Comparison of ENCODE assay signal across 21 mouse cellular contexts in genomic region chr6:143027896-143028295, GRCm38 (mm10).
DNase-seq lines count a peak whose midpoint lies in the region; ATAC-seq lines count a peak whose summit lies in the region.
"Had no signal": no experiment of that assay in that cellular context is flagged by ENCODE, and none has a peak within 500 bp of the region (broad histone marks: within the 10 kb centered on the region; RNA-seq: fewer than 3 reads in every experiment).

No protein-coding gene starts in this region.

- no peak overlapping the region for H3K4me2 ChIP-seq in forebrain, embryonic 11.5 days (ENCODE audit: low read depth, low read length, severe bottlenecking)
- no peak overlapping the region for H3K4me2 ChIP-seq in forebrain, embryonic 13.5 days
- H3K4me2 ChIP-seq in midbrain, embryonic 11.5 days: no peak overlapping the region
- no peak overlapping the region for H3K4me2 ChIP-seq in midbrain, embryonic 14.5 days (ENCODE audit: low read length)
- H3K4me2 ChIP-seq: forebrain, embryonic 15.5 days; heart, embryonic 13.5 days; hindbrain, embryonic 13.5 days had no signal

- H3K9me3 ChIP-seq in forebrain, embryonic 11.5 days (ENCODE audit: control insufficient read depth, low read length): no peaks in the 10 kb centered on the region
- no peaks in the 10 kb centered on the region for H3K9me3 ChIP-seq in forebrain, embryonic 13.5 days (replicated peaks)
- H3K9me3 ChIP-seq in midbrain, embryonic 11.5 days (ENCODE audit: control insufficient read depth, low read length): no peaks in the 10 kb centered on the region
- no peaks in the 10 kb centered on the region for H3K9me3 ChIP-seq in midbrain, embryonic 14.5 days (ENCODE audit: control insufficient read depth, low read length)
- H3K9me3 ChIP-seq: forebrain, embryonic 10.5 days; forebrain, embryonic 15.5 days; heart, embryonic 13.5 days; hindbrain, embryonic 10.5 days; hindbrain, embryonic 13.5 days had no signal

- H3K4me1 ChIP-seq in forebrain, embryonic 11.5 days (replicated peaks; ENCODE audit: control insufficient read depth, insufficient read depth, low read length): no peaks in the 10 kb centered on the region
- no peaks in the 10 kb centered on the region for H3K4me1 ChIP-seq in forebrain, embryonic 13.5 days
- H3K4me1 ChIP-seq in midbrain, embryonic 11.5 days (ENCODE audit: control insufficient read depth, insufficient read depth, low read length): no peaks in the 10 kb centered on the region
- H3K4me1 ChIP-seq in midbrain, embryonic 14.5 days (ENCODE audit: control insufficient read depth, insufficient read depth, low read length): no peaks in the 10 kb centered on the region
- H3K4me1 ChIP-seq: forebrain, embryonic 10.5 days; forebrain, embryonic 15.5 days; hindbrain, embryonic 10.5 days; hindbrain, embryonic 13.5 days had no signal

- 92% methylated on average over 4 of the region's 4 CpGs for WGBS in forebrain, embryonic 11.5 days
- WGBS in forebrain, embryonic 13.5 days: 89% methylated on average over 4 of the region's 4 CpGs
- 85% methylated on average over 4 of the region's 4 CpGs for WGBS in midbrain, embryonic 11.5 days
- WGBS in midbrain, embryonic 14.5 days: 90% methylated on average over 4 of the region's 4 CpGs

- DNase-seq in forebrain, embryonic 11.5 days (ENCODE audit: low spot score): peak; percentile 15
- peak; percentile 1 for DNase-seq in heart, postnatal 4 days
- DNase-seq in heart, adult 18-20 months: no peak
- DNase-seq in midbrain, embryonic 11.5 days (ENCODE audit: low spot score, missing footprints): peak; percentile 61
- DNase-seq in midbrain, embryonic 14.5 days: no peak
- DNase-seq in urinary bladder, adult 2 months (ENCODE audit: low spot score): no peak
- DNase-seq: adrenal gland, adult 8-10 months; adrenal gland, postnatal 25 days; cerebellum, adult 18-20 months; cerebellum, adult 9-10 months; cerebellum, postnatal 14 days; gastrocnemius, postnatal 25 days; heart, postnatal 14 days had no signal

- no peak overlapping the region for H3K9ac ChIP-seq in forebrain, embryonic 11.5 days (ENCODE audit: low read length)
- no peak overlapping the region for H3K9ac ChIP-seq in forebrain, embryonic 13.5 days
- no peak overlapping the region for H3K9ac ChIP-seq in midbrain, embryonic 11.5 days (ENCODE audit: low read length)
- no peak overlapping the region for H3K9ac ChIP-seq in midbrain, embryonic 14.5 days (replicated peaks; ENCODE audit: low read length)
- H3K9ac ChIP-seq: forebrain, embryonic 15.5 days; heart, embryonic 13.5 days; hindbrain, embryonic 13.5 days had no signal

- no peak overlapping the region for H3K27ac ChIP-seq in forebrain, embryonic 11.5 days (ENCODE audit: low read depth, low read length)
- no peak overlapping the region for H3K27ac ChIP-seq in forebrain, embryonic 13.5 days
- H3K27ac ChIP-seq in midbrain, embryonic 11.5 days (ENCODE audit: low read depth, low read length): no peak overlapping the region
- H3K27ac ChIP-seq in midbrain, embryonic 14.5 days (replicated peaks; ENCODE audit: low read depth, low read length): no peak overlapping the region
- H3K27ac ChIP-seq: forebrain, embryonic 10.5 days; forebrain, embryonic 15.5 days; heart, embryonic 13.5 days; hindbrain, embryonic 10.5 days; hindbrain, embryonic 13.5 days had no signal

- H3K4me3 ChIP-seq in forebrain, embryonic 11.5 days (ENCODE audit: low read depth, low read length): no peak overlapping the region
- H3K4me3 ChIP-seq in forebrain, embryonic 13.5 days: no peak overlapping the region
- no peak overlapping the region for H3K4me3 ChIP-seq in midbrain, embryonic 11.5 days (ENCODE audit: low read depth, low read length)
- no peak overlapping the region for H3K4me3 ChIP-seq in midbrain, embryonic 14.5 days (replicated peaks; ENCODE audit: low read depth, low read length)
- H3K4me3 ChIP-seq: forebrain, embryonic 10.5 days; forebrain, embryonic 15.5 days; heart, embryonic 13.5 days; hindbrain, embryonic 10.5 days; hindbrain, embryonic 13.5 days had no signal

- H3K27me3 ChIP-seq in forebrain, embryonic 11.5 days (ENCODE audit: control insufficient read depth, insufficient read depth, low read length): no peaks in the 10 kb centered on the region
- no peaks in the 10 kb centered on the region for H3K27me3 ChIP-seq in forebrain, embryonic 13.5 days
- H3K27me3 ChIP-seq in midbrain, embryonic 11.5 days (ENCODE audit: control insufficient read depth, insufficient read depth, low read length): no peaks in the 10 kb centered on the region
- H3K27me3 ChIP-seq in midbrain, embryonic 14.5 days (ENCODE audit: control insufficient read depth, insufficient read depth, low read length): no peaks in the 10 kb centered on the region
- H3K27me3 ChIP-seq: forebrain, embryonic 15.5 days; heart, embryonic 13.5 days; hindbrain, embryonic 13.5 days had no signal

- no peaks in the 10 kb centered on the region; the same call in 1 of the 2 replicates for H3K36me3 ChIP-seq in forebrain, embryonic 11.5 days (ENCODE audit: control insufficient read depth, insufficient read depth, low read length)
- peaks cover 69% of the 10 kb centered on the region for H3K36me3 ChIP-seq in forebrain, embryonic 13.5 days (ENCODE audit: poor library complexity, severe bottlenecking)
- H3K36me3 ChIP-seq in midbrain, embryonic 11.5 days (ENCODE audit: control insufficient read depth, insufficient read depth, low read length): peaks cover 10% of the 10 kb centered on the region
- H3K36me3 ChIP-seq in midbrain, embryonic 14.5 days (ENCODE audit: control insufficient read depth, insufficient read depth, low read length): peaks cover 62% of the 10 kb centered on the region

- no peak for ATAC-seq in forebrain, embryonic 11.5 days (replicated peaks; ENCODE audit: low FRiP score)
- no peak for ATAC-seq in forebrain, embryonic 13.5 days
- ATAC-seq in midbrain, embryonic 11.5 days (ENCODE audit: low FRiP score): no peak
- ATAC-seq in midbrain, embryonic 14.5 days (ENCODE audit: low FRiP score, low TSS enrichment): no peak
- ATAC-seq: activated CD4-positive, CD25-positive, alpha-beta regulatory T cell, adult 4 months; forebrain, embryonic 15.5 days; hindbrain, embryonic 16.5 days had no signal

Comparison
In these comparisons a context has a peak if more than half of its experiments do, and no peak if none do; other contexts are left out.
1. DNase-seq: peak in forebrain, embryonic 11.5 days (single experiment), heart, postnatal 4 days (single experiment) and midbrain, embryonic 11.5 days (single experiment); none in heart, adult 18-20 months (0 of 2), midbrain, embryonic 14.5 days (single experiment) and urinary bladder, adult 2 months (single experiment).